Mouse (Mus musculus): ENCODE measurements around the gene Coro2b.

The Coro2b gene

GRCm38 (mm10) chr9:62536655-62537631, at the start of gene Coro2b:
Gene Coro2b, minus strand, starts transcription at chr9:62537044.
- peak; percentile 41 to 62 for DNase-seq (ENCODE audit: low spot score in 2 of 2)

- DNase-seq (ENCODE audit: low spot score in 2 of 2): no peak
Measured at GRCm38 (mm10) chr9:62577558-62577957, 40.7 kb upstream of the Coro2b start.

GRCm38 (mm10) chr9:62569121-62569520, 32.3 kb upstream of the Coro2b start:
- no peak for DNase-seq (ENCODE audit: low spot score in 2 of 2)

GRCm38 (mm10) chr9:62567818-62568217, 31.0 kb upstream of the Coro2b start:
- no peak for DNase-seq (ENCODE audit: low spot score in 2 of 2)

- DNase-seq (ENCODE audit: low spot score in 2 of 2): no peak
Measured at GRCm38 (mm10) chr9:62562236-62562635, 25.4 kb upstream of the Coro2b start.

- DNase-seq (ENCODE audit: low spot score in 2 of 2): no peak
Measured at GRCm38 (mm10) chr9:62560432-62560831, 23.6 kb upstream of the Coro2b start.

- DNase-seq (ENCODE audit: low spot score in 2 of 2): peak in 1 of 2 experiments; percentile 11
Measured at GRCm38 (mm10) chr9:62560006-62560405, 23.2 kb upstream of the Coro2b start.

GRCm38 (mm10) chr9:62559446-62559845, 22.6 kb upstream of the Coro2b start:
- no peak for DNase-seq (ENCODE audit: low spot score in 2 of 2)

GRCm38 (mm10) chr9:62558058-62558457, 21.2 kb upstream of the Coro2b start:
- peak in 1 of 2 experiments; percentile 16 for DNase-seq (ENCODE audit: low spot score in 2 of 2)

GRCm38 (mm10) chr9:62556748-62557147, 19.9 kb upstream of the Coro2b start:
- peak in 1 of 2 experiments; percentile 10 for DNase-seq (ENCODE audit: low spot score in 2 of 2)

- peak; percentile 21 to 71 for DNase-seq (ENCODE audit: low spot score in 2 of 2)
Measured at GRCm38 (mm10) chr9:62555258-62555856, 18.5 kb upstream of the Coro2b start.

GRCm38 (mm10) chr9:62554606-62555005, 17.8 kb upstream of the Coro2b start:
- DNase-seq (ENCODE audit: low spot score in 2 of 2): peak in 1 of 2 experiments; percentile 13

GRCm38 (mm10) chr9:62553366-62553940, 16.6 kb upstream of the Coro2b start:
- DNase-seq (ENCODE audit: low spot score in 2 of 2): peak; percentile 57 to 81

- no peak for DNase-seq (ENCODE audit: low spot score in 2 of 2)
Measured at GRCm38 (mm10) chr9:62551531-62551930, 14.7 kb upstream of the Coro2b start.

GRCm38 (mm10) chr9:62550661-62551093, 13.8 kb upstream of the Coro2b start:
- peak in 1 of 2 experiments; percentile 78 for DNase-seq (ENCODE audit: low spot score in 2 of 2)

GRCm38 (mm10) chr9:62549809-62550208, 13.0 kb upstream of the Coro2b start:
- peak; percentile 96 to 98 for DNase-seq (ENCODE audit: low spot score in 2 of 2)

GRCm38 (mm10) chr9:62547476-62547875, 10.6 kb upstream of the Coro2b start:
- DNase-seq (ENCODE audit: low spot score in 2 of 2): no peak

GRCm38 (mm10) chr9:62544856-62545255, 8.0 kb upstream of the Coro2b start:
- no peak for DNase-seq (ENCODE audit: low spot score in 2 of 2)

- DNase-seq (ENCODE audit: low spot score in 2 of 2): no peak
Measured at GRCm38 (mm10) chr9:62543878-62544277, 7.0 kb upstream of the Coro2b start.

GRCm38 (mm10) chr9:62541606-62542005, 4.8 kb upstream of the Coro2b start:
- DNase-seq (ENCODE audit: low spot score in 2 of 2): no peak

GRCm38 (mm10) chr9:62541182-62541581, 4.3 kb upstream of the Coro2b start:
- peak; percentile 45 to 87 for DNase-seq (ENCODE audit: low spot score in 2 of 2)

GRCm38 (mm10) chr9:62540736-62541135, 3.9 kb upstream of the Coro2b start:
- DNase-seq (ENCODE audit: low spot score in 2 of 2): peak; percentile 53 to 82
